Mouse (Mus musculus) cerebral cortex, adult 2 months (tissue): ENCODE measurements around the gene Pcna.

Source experiments
- WGBS: fragments of 180-500 bp; shearing (Covaris S2); methylation state at CpG from one replicate; pipeline ENCODE4 v1.1.7; 2018; 5-methylcytosine and 5-hydroxymethylcytosine counted together

Pcna gene

DNA sequence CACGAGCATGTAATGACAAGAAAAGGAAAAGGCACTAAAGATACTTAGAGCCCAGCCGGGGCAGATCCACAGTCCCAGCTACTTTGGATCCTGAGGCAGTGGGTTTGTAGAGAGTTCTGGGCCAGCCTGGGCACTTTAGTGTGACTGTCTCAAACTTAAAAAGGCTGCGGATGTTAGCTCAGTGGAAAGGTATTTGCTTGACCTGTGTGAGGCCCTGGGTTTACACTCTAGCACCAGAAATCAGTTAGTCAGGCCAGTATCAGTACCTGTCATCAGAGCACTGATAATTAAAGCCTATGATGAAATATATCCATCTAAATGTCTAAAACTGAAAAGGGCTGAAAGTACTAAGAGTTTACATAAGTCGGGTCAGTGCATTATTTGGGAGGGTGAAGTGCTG lies 23.1 kb upstream of the Pcna start:
- WGBS = 85% methylated on average over 4 of the region's 4 CpGs

DNA sequence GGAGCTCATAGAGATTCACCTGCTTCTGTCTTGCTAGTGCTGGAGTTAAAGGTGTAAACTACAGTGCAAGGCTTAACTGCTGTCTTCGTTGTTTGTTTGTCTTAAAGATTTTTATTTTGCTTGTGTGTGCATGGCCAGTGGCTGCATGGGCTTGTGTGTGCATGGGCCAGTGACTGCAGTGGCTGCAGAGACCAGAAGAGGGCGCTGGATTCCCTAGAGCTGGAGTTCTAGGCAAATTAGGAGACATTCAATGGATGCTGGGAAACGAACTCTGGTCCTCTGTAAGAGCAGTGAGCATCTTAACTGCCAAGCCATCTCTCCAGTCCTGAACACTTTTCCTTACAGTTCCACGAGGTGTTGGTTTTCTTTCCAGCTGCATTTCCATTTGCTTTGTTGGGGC lies 22.4 kb upstream of the Pcna start:
- WGBS = 72% methylated on average over 4 of the region's 4 CpGs

DNA sequence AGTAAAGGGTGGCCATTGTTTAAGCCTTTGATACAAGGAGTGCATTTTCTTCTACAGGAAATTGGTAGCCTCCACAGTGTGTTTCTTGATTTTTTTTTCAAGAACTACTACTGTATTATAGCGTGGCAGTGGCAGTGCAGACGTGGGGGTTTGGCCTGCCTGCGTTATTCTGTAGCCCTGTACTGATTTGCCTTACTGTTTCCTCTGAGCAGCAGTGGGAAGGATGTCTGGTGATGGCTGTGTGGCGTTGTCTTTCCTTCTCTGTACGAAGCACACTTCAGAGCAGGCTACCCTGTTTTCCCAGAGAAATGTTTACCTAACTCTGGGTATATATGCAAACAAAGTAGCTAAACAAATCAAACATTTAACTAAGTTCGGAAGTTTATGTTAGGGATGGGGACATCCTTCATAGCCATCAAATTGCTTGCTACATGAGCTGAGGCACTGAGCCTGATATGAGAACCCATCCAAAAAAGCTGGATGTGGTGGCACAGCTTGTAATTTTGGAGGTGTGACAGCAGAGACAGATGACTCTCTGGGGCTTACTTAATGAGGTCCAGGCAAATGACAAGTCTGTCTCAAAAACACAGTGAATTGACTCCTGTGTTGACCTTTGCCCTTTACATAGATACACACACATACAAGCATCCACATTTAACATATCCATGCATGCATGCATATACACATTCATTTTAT lies 19.7 kb upstream of the Pcna start:
- WGBS = 30% methylated on average over 6 of the region's 6 CpGs

GRCm38 (mm10) chr2:132270331-132270951 lies 17.3 kb upstream of the Pcna start:
- WGBS = 68% methylated on average over 2 of the region's 2 CpGs

DNA sequence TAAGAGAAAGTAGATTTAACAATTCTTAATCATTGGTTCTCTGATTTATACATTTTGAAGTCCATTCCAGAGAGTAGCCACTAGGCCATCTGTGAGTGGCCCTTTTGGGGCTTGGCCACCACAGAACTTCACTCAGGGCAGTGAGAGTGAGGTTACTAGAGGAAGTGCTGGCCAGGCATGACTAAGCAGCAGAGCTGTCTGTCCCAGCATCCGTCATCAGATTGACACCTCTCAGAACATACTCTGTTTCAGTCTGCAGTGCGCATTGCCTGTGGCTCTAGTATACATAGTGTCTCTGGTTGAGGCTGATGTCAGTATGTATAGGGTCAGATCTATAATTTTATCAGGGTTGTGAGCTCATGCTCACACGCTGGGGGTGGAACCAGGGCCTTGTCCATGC lies 16.1 kb upstream of the Pcna start:
- 72% methylated on average over 3 of the region's 3 CpGs for WGBS

- WGBS = 88% methylated on average over 3 of the region's 3 CpGs
Measured at GRCm38 (mm10) chr2:132266086-132266485, 13.0 kb upstream of the Pcna start.

GRCm38 (mm10) chr2:132265196-132265595 lies 12.1 kb upstream of the Pcna start:
- 81% methylated on average over 9 of the region's 9 CpGs for WGBS

GRCm38 (mm10) chr2:132264266-132264710 lies 11.2 kb upstream of the Pcna start:
- 8% methylated on average over 6 of the region's 6 CpGs for WGBS

DNA sequence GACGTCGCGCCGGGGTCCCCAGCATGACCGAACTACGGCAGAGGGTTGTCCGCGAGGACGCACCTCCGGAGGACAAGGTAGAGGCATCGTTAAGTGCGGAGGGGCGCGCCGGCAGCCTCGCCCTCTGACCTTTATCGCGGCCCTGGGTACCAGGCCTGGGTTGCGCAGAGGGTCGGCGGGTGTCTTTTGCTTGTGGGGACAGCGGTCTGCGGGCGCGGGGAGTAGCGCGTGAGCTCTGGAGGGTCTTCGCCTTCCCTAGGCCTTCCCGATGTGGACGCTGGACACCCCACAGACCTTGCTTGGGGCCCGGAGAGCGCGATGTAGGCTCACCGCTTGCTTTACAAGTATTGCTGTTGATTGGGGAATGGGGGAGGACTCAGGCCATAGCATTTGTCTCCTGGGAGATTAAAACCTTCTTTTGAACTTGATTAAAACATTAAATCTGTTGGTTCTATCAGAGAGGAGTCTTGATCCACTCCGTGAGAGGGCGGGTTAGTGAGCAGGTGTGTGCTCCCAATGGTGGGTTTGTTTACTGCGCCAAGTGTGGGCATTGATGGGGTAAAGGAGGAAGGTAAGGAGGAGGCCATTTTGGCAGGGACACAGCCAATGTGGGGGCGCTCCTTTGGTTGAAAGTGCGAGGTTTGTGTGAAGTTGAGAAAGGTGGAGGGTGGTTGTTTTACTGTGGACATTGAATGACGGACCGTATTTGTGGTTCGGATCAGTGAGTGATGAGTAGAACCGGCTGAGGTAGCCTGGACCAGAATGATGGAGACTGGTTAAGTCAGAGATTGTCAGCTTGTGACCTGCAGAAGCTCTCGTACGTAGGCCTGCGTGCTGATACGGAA lies 10.5 kb upstream of the Pcna start:
- WGBS = under 1% methylated on average over 47 of the region's 47 CpGs

- WGBS = under 1% methylated on average over 49 of the region's 49 CpGs
Measured at GRCm38 (mm10) chr2:132262879-132263398, 9.8 kb upstream of the Pcna start, which contains the start of gene Cds2. Gene Cds2, plus strand, starts transcription at chr2:132263148.

GRCm38 (mm10) chr2:132262175-132262574 lies 9.1 kb upstream of the Pcna start:
- 50% methylated on average over 6 of the region's 6 CpGs for WGBS

DNA sequence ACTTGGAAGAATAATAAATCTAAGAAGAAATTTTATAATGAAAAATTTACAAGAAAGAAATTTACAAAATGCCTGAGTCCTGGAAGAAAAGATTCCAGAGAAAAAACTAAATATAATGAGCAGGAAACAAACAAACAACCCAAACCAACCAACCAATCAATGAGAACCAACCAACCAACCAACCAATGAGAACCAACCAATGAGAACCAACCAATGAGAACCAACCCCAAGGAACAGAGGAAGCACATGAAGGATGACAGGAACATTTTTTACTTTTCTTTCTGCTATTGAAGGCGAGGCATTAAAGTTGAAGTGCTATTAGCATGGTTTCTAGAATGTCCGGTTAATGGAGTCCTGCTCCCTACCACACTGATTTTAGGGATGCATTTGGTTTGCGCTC lies 7.5 kb upstream of the Pcna start:
- 94% methylated on average over 3 of the region's 3 CpGs for WGBS

- WGBS = 73% methylated on average over 6 of the region's 6 CpGs
Measured at GRCm38 (mm10) chr2:132257350-132258068, 4.4 kb upstream of the Pcna start.

- WGBS = 2% methylated on average over 7 of the region's 7 CpGs
Measured at GRCm38 (mm10) chr2:132253603-132254002, 489 bp upstream of the Pcna start.

- WGBS = 9% methylated on average over 8 of the region's 8 CpGs
Measured at GRCm38 (mm10) chr2:132251911-132252310, 1.2 kb downstream of the Pcna start.

- 6% methylated on average over 50 of the region's 50 CpGs for whole genome bisulfite sequencing
Measured at GRCm38 (mm10) chr2:132247539-132248313, 5.4 kb downstream of the Pcna start, which contains the start of gene Tmem230. Gene Tmem230, minus strand, starts transcription at chr2:132247807.

DNA sequence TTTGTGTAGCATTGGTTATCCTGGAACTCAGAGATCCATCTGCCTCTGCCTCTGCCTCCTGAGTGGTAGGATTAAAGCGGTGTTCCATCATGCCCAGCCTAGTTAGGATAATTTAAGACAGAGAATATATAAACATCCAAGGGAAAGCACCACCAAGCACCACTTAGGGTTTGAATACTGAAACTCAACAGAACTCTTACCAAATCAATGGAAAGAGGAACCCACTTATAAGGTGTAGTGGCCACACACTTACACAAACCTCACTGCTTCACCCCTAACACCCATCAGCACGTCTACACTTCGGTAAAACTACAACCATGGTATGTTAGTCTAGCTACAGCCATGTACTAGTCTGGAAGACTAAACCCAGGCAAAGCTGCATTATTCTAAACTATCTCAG lies 9.7 kb downstream of the Pcna start:
- whole genome bisulfite sequencing = 94% methylated on average over 3 of the region's 3 CpGs

DNA sequence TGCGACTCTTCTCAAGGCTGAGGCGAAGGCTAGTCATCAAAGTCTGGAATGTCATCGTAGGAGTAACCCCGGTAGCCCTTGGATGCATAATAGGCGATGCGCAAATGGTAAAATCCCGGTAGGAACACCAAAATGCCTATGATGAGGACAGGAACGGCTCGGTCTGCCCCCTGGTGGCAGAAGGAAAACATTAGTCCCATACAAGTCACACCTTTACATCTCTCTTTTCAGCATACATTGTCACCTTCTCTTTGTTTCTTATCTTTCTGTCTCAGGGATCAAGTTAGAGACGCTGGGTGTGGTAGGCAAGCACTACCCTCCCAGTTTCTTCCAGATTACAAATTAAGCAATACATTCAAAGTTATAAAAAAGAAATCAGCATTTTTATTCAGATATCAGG lies 12.7 kb downstream of the Pcna start:
- WGBS = 16% methylated on average over 10 of the region's 10 CpGs

GRCm38 (mm10) chr2:132239434-132239833 lies 13.7 kb downstream of the Pcna start:
- 92% methylated on average over 3 of the region's 3 CpGs for WGBS

- 83% methylated on average over 7 of the region's 7 CpGs for WGBS
Measured at GRCm38 (mm10) chr2:132235975-132236374, 17.1 kb downstream of the Pcna start.

- WGBS = 73% methylated on average over 2 of the region's 2 CpGs
Measured at GRCm38 (mm10) chr2:132235291-132235690, 17.8 kb downstream of the Pcna start.
